Mouse (Mus musculus): ENCODE measurements at regions not wholly inside any gene's neighbourhood (a gene's known extent, or its start where the extent isn't known, plus 50 kb on each side); places are given as distances from the start of the nearest gene placed in this dataset.

DNA sequence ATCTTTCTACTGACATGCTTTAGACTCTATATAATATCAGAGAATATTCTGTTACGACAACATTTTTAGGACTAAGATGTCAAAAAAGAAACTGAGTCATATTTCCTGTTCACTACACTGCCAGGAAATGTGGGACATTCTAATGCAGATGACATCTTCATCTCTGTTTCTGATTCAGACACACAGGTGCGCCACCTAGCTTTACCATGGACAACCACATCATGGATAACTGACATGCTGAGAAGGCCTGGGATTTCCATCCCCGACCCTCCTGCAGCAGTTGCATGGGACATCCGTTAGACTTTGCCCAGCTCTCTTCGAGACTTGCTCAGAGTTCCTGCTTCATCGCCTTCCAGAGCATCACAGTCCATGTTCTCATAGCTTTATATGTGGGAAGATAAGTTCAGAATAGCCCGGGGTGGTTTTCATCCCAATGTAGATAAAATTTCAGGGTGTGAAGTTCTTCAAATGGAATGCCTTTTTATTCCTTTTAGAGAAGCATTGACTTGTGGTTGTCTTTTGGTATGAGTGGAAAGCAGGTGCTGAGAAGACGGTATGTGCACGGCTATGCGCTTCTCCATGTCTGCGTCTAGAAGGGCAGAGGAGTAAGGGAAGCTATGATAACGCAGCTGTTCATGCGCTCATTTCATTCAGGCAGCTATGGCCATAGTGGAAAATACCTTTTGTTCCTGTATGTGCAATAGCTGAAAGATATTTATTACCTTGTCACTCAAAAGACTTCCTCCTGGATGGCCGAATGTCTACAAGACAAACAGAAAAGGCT, 188.8 kb downstream of the Dact1 start:
- no peak for TF ChIP-seq NANOG (IDR thresholded peaks at IDR 0.05; ENCODE audit: borderline replicate concordance, low read length)
- TF ChIP-seq CTCF (conservative IDR thresholded peaks at IDR 0.05; ENCODE audit: low read length) = peak; percentile 26; the same call in 1 of the 2 replicates
- no peak for TF ChIP-seq POU5F1 (IDR thresholded peaks at IDR 0.05; ENCODE audit: borderline replicate concordance, low read length)
